Mouse (Mus musculus): Measurements from ENCODE around the gene Rnf150.

GRCm38 (mm10) chr8:82995727-82996438 is 132.7 kb downstream of the Rnf150 start:
- TF ChIP-seq CTCF (IDR thresholded peaks at IDR 0.05; ENCODE audit: low read depth, low read length) (no peak), POLR2A (IDR thresholded peaks at IDR 0.05; ENCODE audit: borderline replicate concordance, low read depth, low read length) (no peak)
